Mouse (Mus musculus) CH12.LX (cell line): ENCODE data around the gene Pdzd2. TPM values are rescaled to one million over a fixed set of nuclear protein-coding genes. Genes with fewer than 3 reads are reported as not detected.
A peak's percentile ranks its signal among the peaks of the same experiment; 100 is the strongest.

Experiments
- DNase-seq: peaks from one replicate; pipeline ENCODE4 v3.0.0-alpha.2; 2013; ENCODE audit errors: extremely low read depth
- H3K27ac ChIP-seq: 2 replicates; pipeline ENCODE4 v1.5.1; 2012; ENCODE audit warnings: low read depth, mild to moderate bottlenecking, control low read depth, moderate library complexity; ENCODE audit not compliant: insufficient read depth
- H3K27me3 ChIP-seq: replicated peaks from 2 replicates; pipeline ENCODE3; 2012; ENCODE audit warnings: inconsistent platforms
- H3K36me3 ChIP-seq, 2 experiments: replicated peaks in 1 of 2; 2 replicates each; pipeline versions ENCODE3 to v1.6.1; 2012; ENCODE audit warnings: inconsistent platforms in 1 of 2, low read length in 1 of 2, mild to moderate bottlenecking in 1 of 2, mixed read lengths in 1 of 2, moderate library complexity in 1 of 2; ENCODE audit not compliant: control insufficient read depth in 1 of 2, insufficient read depth in 1 of 2
- H3K4me1 ChIP-seq, 2 experiments: 2 replicates each; pipeline ENCODE4 v1.6.1; 2012; ENCODE audit warnings: inconsistent platforms in 1 of 2, moderate library complexity in 1 of 2; ENCODE audit not compliant: insufficient read depth in 2 of 2, control insufficient read depth in 1 of 2
- H3K4me2 ChIP-seq: 2 replicates; pipeline ENCODE4 v1.6.1; 2012; ENCODE audit warnings: low read depth, mild to moderate bottlenecking, control low read depth; ENCODE audit not compliant: poor library complexity, insufficient read depth, severe bottlenecking
- H3K4me3 ChIP-seq, 3 experiments: fragments of 150-350 bp in 1 of 3; sonication (generic) in 1 of 3; replicated peaks in 1 of 3; 2 replicates each; pipeline versions ENCODE3 to v1.5.1; 2011 to 2012; ENCODE audit warnings: low read depth in 2 of 3, low read length in 2 of 3, mild to moderate bottlenecking in 2 of 3, moderate library complexity in 2 of 3, control low read depth in 1 of 3, improper control_type of control experiment in 1 of 3, inconsistent platforms in 1 of 3, mixed read lengths in 1 of 3; ENCODE audit not compliant: poor library complexity in 1 of 3
- H3K79me2 ChIP-seq: replicated peaks from 2 replicates; pipeline ENCODE4 v1.6.1; 2012; ENCODE audit warnings: mild to moderate bottlenecking, moderate library complexity; ENCODE audit not compliant: control insufficient read depth, poor library complexity, insufficient read depth, severe bottlenecking; ENCODE audit errors: extremely low read depth
- H3K9ac ChIP-seq: 2 replicates; pipeline ENCODE4 v1.6.1; 2012; ENCODE audit warnings: low read depth, mild to moderate bottlenecking, control low read depth, moderate library complexity; ENCODE audit not compliant: insufficient read depth
- H3K9me3 ChIP-seq: replicated peaks from 2 replicates; pipeline ENCODE3; 2012; ENCODE audit warnings: low read length, inconsistent platforms, mixed read lengths
- CHD2 ChIP-seq: IDR thresholded peaks from 2 replicates; pipeline ENCODE4 v1.6.1; 2011; ENCODE audit warnings: low read length, improper control_type of control experiment
- ELF1 ChIP-seq: IDR thresholded peaks from 2 replicates; pipeline ENCODE4 v1.6.1; 2014; ENCODE audit warnings: low read depth, mild to moderate bottlenecking, inconsistent platforms, low read length, improper control_type of control experiment
- EP300 ChIP-seq: IDR thresholded peaks from 2 replicates; pipeline ENCODE4 v1.6.1; 2011; ENCODE audit warnings: low read length, improper control_type of control experiment
- ETS1 ChIP-seq: conservative IDR thresholded peaks from 2 replicates; pipeline ENCODE4 v1.6.1; 2012; ENCODE audit warnings: low read depth, mild to moderate bottlenecking, inconsistent platforms, low read length, improper control_type of control experiment, moderate library complexity
- HCFC1 ChIP-seq: IDR thresholded peaks from 2 replicates; pipeline ENCODE4 v1.6.1; 2012; ENCODE audit warnings: low read depth, mild to moderate bottlenecking, inconsistent platforms, low read length, improper control_type of control experiment
- IRF4 ChIP-seq: IDR thresholded peaks from 2 replicates; pipeline ENCODE4 v1.6.1; 2014; ENCODE audit warnings: low read depth, mild to moderate bottlenecking, inconsistent platforms, low read length, improper control_type of control experiment
- JUN ChIP-seq: IDR thresholded peaks from 2 replicates; pipeline ENCODE4 v1.6.1; 2011; ENCODE audit warnings: low read depth, mild to moderate bottlenecking, low read length, improper control_type of control experiment, moderate library complexity; ENCODE audit not compliant: insufficient read depth
- MAX ChIP-seq: IDR thresholded peaks from 2 replicates; pipeline ENCODE4 v1.6.1; 2011; ENCODE audit warnings: low read length, improper control_type of control experiment
- MEF2A ChIP-seq: IDR thresholded peaks from 2 replicates; pipeline ENCODE4 v1.6.1; 2014; ENCODE audit warnings: low read depth, mild to moderate bottlenecking, inconsistent platforms, low read length, improper control_type of control experiment, borderline replicate concordance
- MXI1 ChIP-seq: IDR thresholded peaks from 2 replicates; pipeline ENCODE4 v1.6.1; 2011; ENCODE audit warnings: mild to moderate bottlenecking, low read depth, low read length, improper control_type of control experiment
- MYC ChIP-seq: IDR thresholded peaks from 2 replicates; pipeline ENCODE4 v1.6.1; 2011; ENCODE audit warnings: low read depth, mild to moderate bottlenecking, improper control_type of control experiment, low read length
- NELFE ChIP-seq: IDR thresholded peaks from 2 replicates; pipeline ENCODE4 v1.6.1; 2011; ENCODE audit warnings: low read depth, low read length, improper control_type of control experiment
- POLR2A ChIP-seq: IDR thresholded peaks from 2 replicates; pipeline ENCODE4 v1.6.1; 2011; ENCODE audit warnings: low read depth, mild to moderate bottlenecking, improper control_type of control experiment, low read length
- POLR2AphosphoS2 ChIP-seq: IDR thresholded peaks from 2 replicates; pipeline ENCODE4 v1.6.1; 2011; ENCODE audit warnings: low read depth, low read length, improper control_type of control experiment
- SMC3 ChIP-seq: IDR thresholded peaks from 2 replicates; pipeline ENCODE4 v1.6.1; 2011; ENCODE audit warnings: low read depth, low read length, improper control_type of control experiment
- TBP ChIP-seq: conservative IDR thresholded peaks from 2 replicates; pipeline ENCODE4 v1.6.1; 2011; ENCODE audit warnings: low read depth, low read length, improper control_type of control experiment
- TCF12 ChIP-seq: IDR thresholded peaks from 2 replicates; pipeline ENCODE4 v1.6.1; 2014; ENCODE audit warnings: low read depth, mild to moderate bottlenecking, inconsistent platforms, low read length, improper control_type of control experiment
- USF1 ChIP-seq: IDR thresholded peaks from 2 replicates; pipeline ENCODE4 v1.6.1; 2014; ENCODE audit warnings: low read depth, mild to moderate bottlenecking, inconsistent platforms, low read length, improper control_type of control experiment
- dilution Hi-C: fragments of 300-500 bp; cut with MboI; formaldehyde crosslinking; loops from 2 replicates; pipeline ENCODE4 v1.14.3; 2020; ENCODE audit warnings: low sequenced_read_pairs; ENCODE audit not compliant: extremely low pct_unique_long_range_greater_than_20kb, extremely low pct_ligation_motif_present
- in situ Hi-C: fragments of 300-500 bp; cut with MboI; formaldehyde crosslinking; loops from 3 replicates; pipeline ENCODE4 v1.14.3; 2019; ENCODE audit warnings: low sequenced_read_pairs, low pct_ligation_motif_present, low pct_unique_long_range_greater_than_20kb, mixed read lengths
- polyA plus RNA-seq: library from polyadenylated mRNA; unstranded; fragments of >175 nt; gene quantifications from 2 replicates; pipeline ENCODE4 v1.2.1, GENCODE M21; 2012; ENCODE audit warnings: low read depth; ENCODE audit not compliant: insufficient read length
- total RNA-seq, 2 experiments: library from RNA; depleted of rRNA; stranded (reverse); fragments of 300-350 nt in 1 of 2; fragments of >200 nt in 1 of 2; gene quantifications; 2 replicates each; pipeline ENCODE4 v1.2.3; 2012 to 2014

The Pdzd2 gene
- total and polyA plus RNA-seq, 3 experiments, result 0.04 to 0.24 (median 0.17) TPM

GRCm38 (mm10) chr15:12501924-12502548, 237.7 kb downstream of the Pdzd2 start:
- H3K4me2 ChIP-seq, result no peak overlapping the region
- no peak for TF ChIP-seq USF1
- TF ChIP-seq MYC, result no peak
- no peak for TF ChIP-seq ETS1
- TF ChIP-seq POLR2AphosphoS2, result no peak
- peak; percentile 50 for TF ChIP-seq POLR2A
- no peak for TF ChIP-seq JUN
- TF ChIP-seq HCFC1, result peak; percentile 71
- TF ChIP-seq MEF2A, result no peak
- no peak for TF ChIP-seq MXI1
- 0 out of 2 replicates have a peak, but pooled peaks have one; percentile 13 for TF ChIP-seq NELFE
- peak; percentile 20; the same call in 1 of the 2 replicates for TF ChIP-seq MAX
- TF ChIP-seq IRF4, result 0 out of 2 replicates have a peak, but pooled peaks have one; percentile 33
- peak; percentile 72; the same call in 1 of the 2 replicates for TF ChIP-seq TBP
- no peak for TF ChIP-seq CHD2
- peak; percentile 62; the same call in 1 of the 2 replicates for TF ChIP-seq TCF12
- TF ChIP-seq ELF1, result peak; percentile 61; the same call in 1 of the 2 replicates
- TF ChIP-seq EP300, result no peak

GRCm38 (mm10) chr15:12500674-12501073, 239.1 kb downstream of the Pdzd2 start:
- no peaks in the 10 kb centered on the region for H3K36me3 ChIP-seq
- H3K27ac ChIP-seq, result no peak overlapping the region
- no peak overlapping the region for H3K4me2 ChIP-seq
- in situ Hi-C loops, result no loop called here
- no peak for DNase-seq
- no peak overlapping the region for H3K9ac ChIP-seq
- dilution Hi-C loops, result no loop called here
- H3K4me3 ChIP-seq, result no peak overlapping the region
- H3K9me3 ChIP-seq, result no peaks in the 10 kb centered on the region
- peaks cover 7 to 39% of the 10 kb centered on the region in 2 experiments for H3K4me1 ChIP-seq
- no peaks in the 10 kb centered on the region for H3K27me3 ChIP-seq
- no peaks in the 10 kb centered on the region for H3K79me2 ChIP-seq
- TF ChIP-seq TCF12 (no peak), HCFC1 (no peak), SMC3 (no peak)

More at GRCm38 (mm10) chr15:12501924-12502548, 237.7 kb downstream of the Pdzd2 start:
- Histone ChIP-seq H3K27ac (no peak overlapping the region), H3K27me3 (no peaks in the 10 kb centered on the region), H3K36me3 (no peaks in the 10 kb centered on the region), H3K4me1 (peaks cover 7 to 39% of the 10 kb centered on the region in 2 experiments), H3K4me3 (no peak overlapping the region), H3K79me2 (no peaks in the 10 kb centered on the region), H3K9me3 (no peaks in the 10 kb centered on the region), H3K9ac (no peak overlapping the region)
- in situ Hi-C loops (no loop called here), dilution Hi-C loops (no loop called here)
- DNase-seq, result peak; percentile 74
